Mouse (Mus musculus) lung, embryonic 16.5 days (tissue): Measurements from ENCODE around the gene Zfp981. TPM values are rescaled to one million over a fixed set of nuclear protein-coding genes. Genes with fewer than 3 reads are reported as not detected.
"Not testable (repeated sequence)": the region's sequence is repeated elsewhere in the genome, so short reads cannot be mapped to it uniquely, and the experiment has no call there.

Source experiments
- ATAC-seq: fragments of 200-750 bp; cut with Nextera tagmentation; 2 replicates; pipeline ENCODE4 v1.8.0; 2017; ENCODE audit warnings: low read depth, mild to moderate bottlenecking, moderate library complexity
- H3K27ac ChIP-seq: fragments of 300-500 bp; sonication (generic); 2 replicates; pipeline ENCODE4 v1.5.1; 2014; ENCODE audit warnings: mild to moderate bottlenecking, control low read depth, low read length
- H3K27me3 ChIP-seq: fragments of 300-500 bp; sonication (generic); 2 replicates; pipeline ENCODE4 v1.6.1; 2014; ENCODE audit warnings: low read depth, low read length, mixed read lengths; ENCODE audit not compliant: control insufficient read depth, insufficient read depth
- H3K36me3 ChIP-seq: fragments of 300-500 bp; sonication (generic); 2 replicates; pipeline ENCODE4 v1.6.1; 2014; ENCODE audit warnings: low read length; ENCODE audit not compliant: control insufficient read depth, insufficient read depth
- H3K4me1 ChIP-seq: fragments of 300-500 bp; sonication (generic); replicated peaks from 2 replicates; pipeline ENCODE4 v1.6.1; 2014; ENCODE audit warnings: low read length, mixed read lengths; ENCODE audit not compliant: control insufficient read depth, insufficient read depth
- H3K4me2 ChIP-seq: fragments of 300-500 bp; sonication (generic); 2 replicates; pipeline ENCODE4 v1.6.1; 2014; ENCODE audit warnings: low read depth, low read length, control low read depth
- H3K4me3 ChIP-seq: fragments of 300-500 bp; sonication (generic); 2 replicates; pipeline ENCODE4 v1.5.1; 2014; ENCODE audit warnings: mild to moderate bottlenecking, low read length, control low read depth
- H3K9ac ChIP-seq: fragments of 300-500 bp; sonication (generic); 2 replicates; pipeline ENCODE4 v1.6.1; 2014; ENCODE audit warnings: low read length, control low read depth
- H3K9me3 ChIP-seq: fragments of 300-500 bp; sonication (generic); 2 replicates; pipeline ENCODE4 v1.6.1; 2016; ENCODE audit warnings: low read length; ENCODE audit not compliant: control insufficient read depth
- WGBS: fragments of 180-500 bp; shearing (Covaris S2); extraction: QIAGEN DNeasy Blood & Tissue Kit; methylation state at CpG from one replicate; pipeline ENCODE4 v1.1.7; 2014; 5-methylcytosine and 5-hydroxymethylcytosine counted together
- polyA plus RNA-seq: library from polyadenylated mRNA; unstranded; fragments of >200 nt; fragmentation: Nextera tagmentation; extraction: Ambion mirVana; gene quantifications from 2 replicates; pipeline ENCODE4 v1.2.1, GENCODE M21; 2015

The Zfp981 gene
- polyA plus RNA-seq, 1 experiment from 2014 or later: not detected

- peak; percentile 52; the same call in 1 of the 2 replicates for ATAC-seq
- WGBS: 0% methylated on average over 7 of the region's 111 CpGs
Measured at GRCm38 (mm10) chr4:146579905-146580873, 78.4 kb downstream of the Zfp981 start.

More at GRCm38 (mm10) chr4:146579905-146580873, 78.4 kb downstream of the Zfp981 start:
- H3K4me1 ChIP-seq, H3K36me3 ChIP-seq, H3K9me3 ChIP-seq, H3K4me2 ChIP-seq, H3K27ac ChIP-seq, H3K27me3 ChIP-seq, H3K9ac ChIP-seq, H3K4me3 ChIP-seq: not testable (repeated sequence)

Other genes starting within 250 kb of the Zfp981 start
- 0.73 and 1.2 TPM in 2 replicates for gene Zfp992, start 53.0 kb upstream of the Zfp981 start, polyA plus RNA-seq
- 0.69 and 1.1 TPM in 2 replicates for gene Zfp993, start 108.9 kb downstream of the Zfp981 start, polyA plus RNA-seq